Mouse (Mus musculus) frontal cortex, postnatal 36 days (tissue): ENCODE results near the gene Raf1.
A peak's percentile ranks its signal among the peaks of the same experiment; 100 is the strongest.
"Not testable (repeated sequence)": the region's sequence is repeated elsewhere in the genome, so short reads cannot be mapped to it uniquely, and the experiment has no call there.

Source experiments
- DNase-seq, 2 experiments: peaks; one replicate each; pipeline ENCODE4 v3.0.0; 2022; ENCODE audit warnings: low spot score in 2 of 2

Gene Raf1

GRCm38 (mm10) chr6:115684271-115684670 is 7.8 kb upstream of the Raf1 start:
- no peak for DNase-seq

DNA sequence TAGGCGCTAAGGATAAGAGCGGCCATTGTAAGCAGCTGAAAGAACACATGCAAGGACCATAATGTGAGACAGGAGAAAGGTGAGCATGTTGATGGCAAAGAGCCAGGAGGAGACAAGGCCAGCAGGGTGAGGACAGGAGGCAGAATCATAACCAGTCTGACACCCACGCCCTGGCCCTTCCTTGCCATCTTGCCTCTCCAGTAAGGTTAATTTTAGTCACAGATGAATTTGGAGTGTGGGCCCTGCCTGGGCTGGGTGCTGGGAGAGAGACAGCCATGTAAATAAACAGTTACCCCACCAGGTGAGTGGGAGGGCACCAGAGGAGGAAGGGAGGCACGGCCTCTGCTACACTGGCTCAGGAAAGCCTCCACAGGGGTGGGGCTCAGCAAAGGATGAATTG is 4.6 kb upstream of the Raf1 start:
- no peak for DNase-seq

DNA sequence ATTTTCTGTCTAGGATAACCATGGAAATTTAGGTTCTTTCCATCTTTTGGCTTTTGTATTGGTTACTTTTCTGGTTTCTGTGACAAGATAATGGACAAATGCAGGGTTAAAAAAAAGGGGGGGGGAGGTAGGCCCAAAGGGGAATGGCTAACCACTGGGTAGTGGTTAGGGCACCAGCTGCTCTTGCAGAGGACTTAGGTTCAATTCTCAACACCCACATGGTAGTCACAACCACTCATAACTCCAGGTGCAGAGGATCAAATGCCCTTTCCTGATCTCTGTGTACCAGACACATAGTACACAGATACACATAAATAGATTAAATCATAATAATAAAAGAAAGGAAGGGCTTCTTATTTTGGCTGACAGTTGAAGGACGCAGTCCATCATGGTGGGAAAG is 1.6 kb upstream of the Raf1 start:
- DNase-seq, result no peak

- no peak for DNase-seq
These were observed 1.0 kb upstream of the Raf1 start for GRCm38 (mm10) chr6:115677441-115677840.

DNA sequence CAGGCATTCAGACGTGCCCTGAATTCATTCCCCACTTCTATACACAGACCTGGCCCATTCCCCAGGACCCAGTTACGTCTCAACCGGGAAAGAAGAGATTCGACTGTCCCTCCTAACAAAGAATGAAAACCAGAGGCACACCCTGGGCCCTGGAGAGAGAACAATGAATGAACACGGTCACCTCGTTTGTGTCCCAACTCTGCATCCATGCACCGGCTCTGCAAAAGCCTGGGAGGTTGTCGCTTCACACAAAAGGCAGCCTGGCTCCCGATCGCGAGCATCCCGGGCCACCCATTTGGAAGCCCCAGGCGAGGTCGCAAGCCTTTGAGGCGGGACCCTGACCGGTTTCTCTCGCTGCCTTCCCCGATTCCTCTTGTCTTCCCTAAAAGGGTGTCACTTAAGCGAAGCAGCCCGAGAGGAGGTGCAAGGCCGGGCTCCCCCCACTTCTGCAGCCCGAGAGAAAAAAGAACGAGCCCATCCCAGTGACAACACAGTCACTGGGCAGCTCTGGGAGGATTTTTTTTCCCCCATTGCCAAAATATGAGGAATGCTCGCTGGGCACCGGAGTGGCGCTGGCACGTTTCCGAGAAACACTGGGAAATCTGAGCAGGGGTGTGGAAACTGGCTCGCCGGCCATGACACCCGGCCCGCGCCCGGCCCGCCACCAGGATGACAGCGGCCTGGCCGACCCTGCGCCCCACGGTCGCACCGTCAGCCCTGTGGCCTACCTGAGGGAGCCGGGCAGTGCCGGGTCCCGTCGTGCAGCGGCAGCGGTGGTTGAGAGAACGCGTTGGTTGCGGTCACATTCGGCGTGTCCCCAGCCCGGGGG is 713 bp downstream of the Raf1 start:
- DNase-seq, result peak; percentile 65 to 67

GRCm38 (mm10) chr6:115675166-115675507 is 1.3 kb downstream of the Raf1 start:
- DNase-seq, result peak in 1 of 2 experiments; percentile 16

DNA sequence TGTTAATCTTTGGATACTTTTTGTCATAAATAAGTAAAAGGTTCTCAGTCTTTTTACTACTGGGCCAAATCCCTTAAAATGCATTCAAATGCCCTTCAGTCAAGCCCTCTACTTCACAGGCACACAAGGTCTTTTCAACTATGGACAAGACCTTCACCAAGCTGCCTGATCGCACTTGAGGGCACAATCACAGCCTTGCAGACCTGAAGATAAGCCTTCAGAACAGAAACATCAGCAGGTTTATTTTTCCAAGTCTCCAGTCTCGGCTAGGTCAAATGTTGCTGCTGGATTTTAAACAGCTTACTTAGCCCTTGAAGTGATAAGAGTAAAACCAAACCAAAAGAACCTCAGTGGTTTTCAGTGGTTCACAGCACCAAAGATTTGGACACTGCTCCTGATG is 2.1 kb downstream of the Raf1 start:
- DNase-seq, result no peak

DNA sequence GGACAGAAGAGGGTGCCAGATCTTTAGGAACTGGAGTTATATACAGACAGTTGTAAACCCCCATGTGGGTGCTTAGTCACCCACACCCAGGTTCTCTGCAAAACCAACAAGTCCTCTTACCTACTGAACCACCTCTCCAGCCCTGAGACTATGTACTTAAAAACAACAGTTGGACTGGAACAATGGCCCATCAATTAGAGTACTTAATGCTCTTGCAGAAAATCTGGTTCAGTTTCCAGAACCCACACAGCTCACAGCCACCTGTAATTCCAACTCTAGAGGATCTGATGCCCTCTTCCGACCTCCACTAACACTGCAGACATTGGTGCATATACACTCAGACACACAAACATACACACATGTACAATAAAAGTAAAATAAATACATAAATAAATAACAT is 3.7 kb downstream of the Raf1 start:
- DNase-seq, result no peak

DNA sequence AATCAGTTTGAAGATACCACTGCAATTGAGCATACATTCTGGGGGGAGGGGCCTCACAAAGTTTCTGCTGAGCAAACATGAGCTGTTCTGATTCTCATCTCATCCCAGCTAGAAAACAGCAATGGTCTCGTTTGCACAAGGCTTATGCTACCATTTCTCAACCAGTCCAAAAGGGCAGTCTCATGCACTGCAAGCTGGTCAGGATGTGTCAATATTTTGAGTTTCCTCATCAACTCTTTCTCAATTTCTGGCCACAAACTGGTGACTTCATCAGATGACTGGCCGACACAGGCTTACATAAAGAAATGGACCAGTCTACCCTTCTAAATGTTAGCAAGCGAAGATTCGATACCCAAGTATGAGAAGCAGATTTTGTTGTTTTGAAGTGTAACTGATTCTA is 9.8 kb downstream of the Raf1 start:
- no peak for DNase-seq

GRCm38 (mm10) chr6:115664268-115664667 is 12.2 kb downstream of the Raf1 start:
- no peak for DNase-seq

DNA sequence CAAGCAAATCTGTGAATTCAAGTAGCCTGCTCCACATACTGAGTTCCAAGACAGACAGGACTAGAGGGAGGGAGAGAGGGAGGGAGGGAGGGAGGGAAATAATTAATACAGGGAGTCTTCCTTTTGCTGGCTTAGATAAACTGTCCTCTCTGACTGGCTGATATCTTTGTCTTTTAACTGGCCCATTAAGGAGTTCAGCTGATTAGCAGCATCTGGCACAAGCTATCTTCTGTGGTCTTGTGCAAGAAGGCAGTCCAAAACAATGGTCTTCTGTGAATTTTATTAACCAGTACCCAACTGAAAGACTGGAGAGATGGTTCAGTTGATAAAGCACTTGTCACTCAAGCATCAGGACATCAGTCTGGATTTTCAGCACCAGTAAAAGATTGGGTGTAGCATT is 17.6 kb downstream of the Raf1 start:
- DNase-seq, result no peak

DNA sequence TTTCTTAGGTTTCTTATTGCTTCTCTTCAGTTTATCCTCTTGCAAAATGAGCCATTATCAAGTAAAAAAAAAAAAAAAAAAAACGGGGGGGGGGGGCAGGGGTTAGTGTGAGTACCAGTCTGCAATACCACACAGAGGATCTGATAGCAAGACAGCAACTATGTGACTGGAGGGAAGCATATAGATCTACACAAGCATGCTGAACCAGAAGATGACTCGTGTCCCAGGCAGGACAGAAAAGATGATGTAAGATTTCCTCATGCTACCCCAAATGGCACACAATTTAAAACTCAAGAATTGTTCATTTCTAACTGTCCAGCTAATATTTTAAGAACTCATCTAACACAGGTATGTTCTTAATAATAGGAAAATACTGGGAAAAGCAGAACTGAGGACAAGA is 22.5 kb downstream of the Raf1 start:
- DNase-seq, result no peak

GRCm38 (mm10) chr6:115651719-115652118 is 24.7 kb downstream of the Raf1 start:
- DNase-seq, result no peak

DNA sequence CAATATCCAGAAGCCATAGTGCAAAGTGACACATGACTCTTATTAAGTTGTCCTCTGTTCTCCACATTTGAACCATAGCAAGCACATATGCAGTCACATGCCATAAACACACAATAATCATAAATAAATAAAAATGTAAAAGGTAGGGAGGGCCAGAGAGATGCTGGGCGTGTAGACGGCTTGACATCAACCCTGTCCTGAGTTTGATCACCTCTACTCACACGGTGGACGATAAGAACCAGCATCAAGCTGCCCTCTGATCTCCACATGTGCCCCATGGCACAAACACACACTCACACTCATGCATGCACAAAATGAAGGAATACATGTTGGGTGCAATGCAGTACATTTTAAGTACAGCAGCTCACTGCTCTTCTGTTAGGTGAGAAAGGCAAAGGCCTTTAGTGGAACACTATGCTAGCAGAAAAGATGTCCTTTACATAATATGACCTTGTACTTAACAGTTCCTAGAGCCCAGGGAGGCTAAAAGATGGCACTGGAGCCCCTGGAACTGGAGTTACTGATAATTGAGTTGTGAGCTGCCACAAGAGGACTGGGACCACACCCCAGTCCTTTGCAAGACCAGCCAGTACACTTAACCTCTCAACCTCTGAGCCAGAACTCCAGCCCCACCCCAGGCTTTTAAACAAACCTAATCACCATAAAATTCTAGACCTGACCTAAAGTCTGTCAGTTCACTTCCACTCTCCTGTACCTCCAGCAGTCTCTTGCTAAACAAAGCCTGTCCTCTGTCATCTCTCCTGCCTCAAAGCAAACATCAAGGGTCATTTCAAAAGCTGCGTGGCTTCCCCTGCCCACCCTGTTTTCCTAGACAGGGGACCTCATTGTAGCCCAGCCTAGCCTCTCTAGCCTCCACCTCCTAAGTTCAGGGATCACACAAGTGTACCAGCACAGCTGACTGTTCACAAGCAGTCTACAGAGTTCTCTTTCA is 25.7 kb downstream of the Raf1 start:
- DNase-seq, result no peak

DNA sequence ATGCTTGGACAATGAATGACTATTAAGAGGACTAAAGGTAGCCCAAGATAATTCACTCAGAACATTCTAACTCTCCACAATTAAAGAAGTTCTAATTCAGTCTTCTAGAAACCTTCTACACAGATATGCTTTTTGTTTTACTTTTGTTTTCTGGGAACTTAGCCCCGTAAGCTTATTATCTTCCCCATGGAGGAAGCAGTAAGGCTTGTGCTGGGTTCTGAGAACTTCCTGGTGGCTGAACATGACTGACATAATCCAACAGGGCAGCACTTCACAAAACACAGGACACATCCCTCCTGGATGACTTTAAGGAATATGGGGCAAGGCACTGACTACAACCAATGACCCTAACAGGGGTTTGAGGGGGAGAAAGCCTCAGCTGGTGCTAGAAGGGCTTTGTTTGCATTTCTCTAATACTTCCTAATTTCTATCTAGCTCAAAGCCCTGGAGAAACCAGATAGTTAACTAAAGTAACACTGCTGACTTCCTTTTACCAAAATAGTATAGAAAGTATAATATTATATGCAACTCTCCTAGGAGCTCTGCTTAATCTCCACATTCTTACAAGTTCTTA is 26.6 kb downstream of the Raf1 start:
- DNase-seq, result no peak

- no peak for DNase-seq
These were observed 33.1 kb downstream of the Raf1 start for GRCm38 (mm10) chr6:115643315-115643714.

DNA sequence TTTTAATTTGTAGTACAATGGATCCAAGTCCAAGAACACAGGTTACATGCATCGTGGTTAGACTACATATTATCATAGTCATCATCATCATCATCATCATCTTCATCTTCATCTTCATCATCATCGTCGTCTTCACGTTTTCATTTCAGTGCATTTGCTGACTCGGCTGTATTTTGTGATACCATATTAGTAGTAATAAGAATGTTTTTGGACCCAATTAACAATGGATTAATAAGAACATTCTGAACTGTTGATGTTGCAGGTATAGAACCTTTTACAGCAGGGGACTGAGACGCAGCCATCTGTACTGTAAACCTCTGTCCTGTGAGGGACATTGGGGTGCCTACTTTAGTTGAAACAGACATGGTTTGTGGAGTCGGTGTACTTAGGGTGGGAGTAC is 38.2 kb downstream of the Raf1 start:
- not testable (repeated sequence) for DNase-seq

- DNase-seq, result no peak
These were observed 42.4 kb downstream of the Raf1 start for GRCm38 (mm10) chr6:115634015-115634414.

- no peak for DNase-seq
These were observed 45.2 kb downstream of the Raf1 start for GRCm38 (mm10) chr6:115631056-115631795.

- DNase-seq, result no peak
These were observed 50.3 kb downstream of the Raf1 start for GRCm38 (mm10) chr6:115626121-115626520.

- DNase-seq, result no peak
These were observed 55.5 kb downstream of the Raf1 start for GRCm38 (mm10) chr6:115620942-115621341.

DNA sequence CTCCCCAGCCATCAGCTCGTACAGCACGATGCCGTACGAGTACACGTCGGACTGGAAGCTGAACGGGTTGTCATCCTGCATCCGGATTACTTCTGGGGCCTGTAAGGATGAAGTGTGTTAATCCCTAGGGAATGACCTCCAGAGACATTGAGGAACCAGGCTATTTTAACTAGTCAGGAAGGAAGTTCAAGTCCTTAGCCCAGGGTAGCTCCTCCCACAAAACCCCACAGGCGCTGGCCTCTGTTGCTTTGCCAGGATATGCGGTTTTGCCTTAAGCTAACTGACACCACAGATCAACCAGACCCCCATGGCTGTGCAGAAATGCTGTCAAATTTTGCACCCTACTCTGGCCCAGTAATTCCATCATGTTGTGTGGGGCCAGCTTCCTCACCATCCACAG is 56.6 kb downstream of the Raf1 start:
- DNase-seq, result no peak
